Mouse (Mus musculus) midbrain, embryonic 14.5 days (tissue): ENCODE data around the gene Cactin. TPM values are rescaled to one million over a fixed set of nuclear protein-coding genes. Genes with fewer than 3 reads are reported as not detected.

Experiments
- ATAC-seq: fragments of 200-750 bp; cut with Nextera tagmentation; 2 replicates; pipeline ENCODE4 v1.8.0; 2017; ENCODE audit warnings: moderate number of reproducible peaks, moderate library complexity; ENCODE audit not compliant: low FRiP score, low TSS enrichment
- DNase-seq: peaks from one replicate; pipeline ENCODE4 v3.0.0-alpha.2; 2015
- H3K27ac ChIP-seq: fragments of 300-500 bp; sonication (generic); replicated peaks from 2 replicates; pipeline ENCODE4 v1.5.1; 2014; ENCODE audit warnings: mild to moderate bottlenecking, low read depth, low read length, moderate library complexity
- H3K27me3 ChIP-seq: fragments of 300-500 bp; sonication (generic); 2 replicates; pipeline ENCODE4 v1.6.1; 2014; ENCODE audit warnings: low read length, control low read depth, mixed read lengths; ENCODE audit not compliant: control insufficient read depth, insufficient read depth
- H3K36me3 ChIP-seq: fragments of 300-500 bp; sonication (generic); 2 replicates; pipeline ENCODE4 v1.6.1; 2014; ENCODE audit warnings: low read length, control low read depth; ENCODE audit not compliant: control insufficient read depth, insufficient read depth
- H3K4me1 ChIP-seq: fragments of 300-500 bp; sonication (generic); 2 replicates; pipeline ENCODE4 v1.6.1; 2014; ENCODE audit warnings: mild to moderate bottlenecking, antibody characterized with exemption, low read length, control low read depth; ENCODE audit not compliant: control insufficient read depth, insufficient read depth
- H3K4me2 ChIP-seq: fragments of 300-500 bp; sonication (generic); 2 replicates; pipeline ENCODE4 v1.6.1; 2014; ENCODE audit warnings: mild to moderate bottlenecking, low read length, moderate library complexity
- H3K4me3 ChIP-seq: fragments of 300-500 bp; sonication (generic); replicated peaks from 2 replicates; pipeline ENCODE4 v1.5.1; 2014; ENCODE audit warnings: low read depth, low read length
- H3K9ac ChIP-seq: fragments of 300-500 bp; sonication (generic); replicated peaks from 2 replicates; pipeline ENCODE4 v1.6.1; 2014; ENCODE audit warnings: mild to moderate bottlenecking, low read length, moderate library complexity
- H3K9me3 ChIP-seq: fragments of 300-500 bp; sonication (generic); 2 replicates; pipeline ENCODE4 v1.6.1; 2016; ENCODE audit warnings: low read length, control low read depth, mixed read lengths; ENCODE audit not compliant: control insufficient read depth
- WGBS: fragments of 180-500 bp; shearing (Covaris S2); extraction: QIAGEN DNeasy Blood & Tissue Kit; methylation state at CpG from one replicate; pipeline ENCODE4 v1.1.7; 2014; 5-methylcytosine and 5-hydroxymethylcytosine counted together
- polyA plus RNA-seq: library from polyadenylated mRNA; unstranded; fragments of >200 nt; fragmentation: Nextera tagmentation; extraction: Ambion mirVana; gene quantifications from 2 replicates; pipeline ENCODE4 v1.2.1, GENCODE M21; 2014

Gene Cactin
- 22.6 and 22.8 TPM in 2 replicates for polyA plus RNA-seq

DNA sequence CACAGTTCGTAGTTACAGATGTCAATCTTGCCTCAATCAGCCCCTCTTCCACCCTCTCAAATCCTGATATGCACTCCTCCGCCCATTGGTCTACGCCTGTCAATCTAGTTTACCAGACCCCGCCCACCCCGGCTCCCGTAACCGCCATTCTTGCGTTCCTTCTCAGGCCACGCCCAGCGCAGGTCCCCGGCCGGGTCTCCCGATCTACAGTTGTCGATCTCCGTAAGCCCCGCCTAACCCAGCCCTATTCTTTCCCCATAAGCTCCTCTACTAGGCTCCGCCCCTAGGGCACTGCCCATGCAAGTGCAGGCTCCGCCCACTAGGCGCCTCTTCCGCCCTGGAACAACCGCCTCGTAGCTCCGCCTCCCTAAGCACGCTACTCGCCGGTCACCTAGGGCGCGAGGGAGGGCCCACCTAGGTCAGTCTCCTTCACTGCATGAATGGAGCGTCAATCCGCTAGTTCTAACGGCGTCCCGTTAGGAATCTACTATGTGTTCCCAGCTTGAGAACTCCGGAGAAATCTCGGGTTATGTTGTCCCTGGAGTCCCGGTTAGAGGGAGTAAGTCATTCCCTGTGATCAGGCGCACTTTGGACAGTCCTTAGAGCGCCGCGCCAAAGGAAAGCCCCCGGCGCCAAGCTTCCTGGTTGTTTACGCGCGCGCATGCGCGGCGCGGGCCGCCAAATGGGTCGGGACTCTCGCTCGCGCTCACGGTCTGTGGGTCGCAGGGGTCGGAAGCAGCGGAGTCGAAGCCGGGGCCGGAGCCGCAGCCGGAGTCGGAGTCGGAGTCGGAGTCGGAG is at the start of gene Cactin:
Cactin (plus strand) TSS at position 554 of the 798 bp plus-strand sequence.
- DNase-seq, result peak; percentile 100
- Histone ChIP-seq H3K4me3 (peak within 1 kb of the TSS; percentile 93), H3K36me3 (peaks cover 62% of the 10 kb centered on the region), H3K4me2 (peak within 1 kb of the TSS; percentile 79), H3K9ac (peak within 1 kb of the TSS; percentile 76), H3K9me3 (no peaks in the 10 kb centered on the region), H3K27ac (peak within 1 kb of the TSS; percentile 94), H3K27me3 (no peaks in the 10 kb centered on the region), H3K4me1 (peaks cover 15% of the 10 kb centered on the region)
- under 1% methylated on average over 68 of the region's 68 CpGs for WGBS
- ATAC-seq, result peak; percentile 94

DNA sequence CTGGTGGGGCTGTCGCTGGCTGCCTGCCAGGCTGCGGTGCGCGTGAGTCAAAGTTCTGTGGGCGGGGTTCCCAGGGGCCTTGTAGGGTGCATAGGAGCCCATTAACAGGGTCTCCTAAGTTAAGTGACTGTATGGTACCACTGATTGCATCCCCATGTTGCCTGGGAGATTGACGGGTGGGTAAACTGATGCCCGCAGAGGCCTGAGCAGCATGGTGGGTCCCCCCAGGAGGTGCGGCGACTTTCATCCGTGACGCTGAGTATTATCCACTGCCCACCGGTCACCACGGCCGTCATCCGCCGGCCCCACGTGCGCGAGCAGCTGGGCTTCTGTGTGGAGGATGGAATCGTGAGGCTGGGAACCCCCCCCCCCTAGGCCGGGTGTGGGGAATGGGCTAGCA is 48.5 kb upstream of the Cactin start:
- WGBS, result 95% methylated on average over 21 of the region's 21 CpGs
- H3K4me3 ChIP-seq, result no peak overlapping the region
- DNase-seq (no peak), ATAC-seq (no peak)
- peaks cover 27% of the 10 kb centered on the region for H3K36me3 ChIP-seq
- H3K4me1 ChIP-seq, result peaks cover 8% of the 10 kb centered on the region; the same call in 1 of the 2 replicates
- no peak overlapping the region for H3K27ac ChIP-seq
- H3K27me3 ChIP-seq, result no peaks in the 10 kb centered on the region
- no peak overlapping the region for H3K4me2 ChIP-seq
- no peaks in the 10 kb centered on the region for H3K9me3 ChIP-seq
- H3K9ac ChIP-seq, result no peak overlapping the region

DNA sequence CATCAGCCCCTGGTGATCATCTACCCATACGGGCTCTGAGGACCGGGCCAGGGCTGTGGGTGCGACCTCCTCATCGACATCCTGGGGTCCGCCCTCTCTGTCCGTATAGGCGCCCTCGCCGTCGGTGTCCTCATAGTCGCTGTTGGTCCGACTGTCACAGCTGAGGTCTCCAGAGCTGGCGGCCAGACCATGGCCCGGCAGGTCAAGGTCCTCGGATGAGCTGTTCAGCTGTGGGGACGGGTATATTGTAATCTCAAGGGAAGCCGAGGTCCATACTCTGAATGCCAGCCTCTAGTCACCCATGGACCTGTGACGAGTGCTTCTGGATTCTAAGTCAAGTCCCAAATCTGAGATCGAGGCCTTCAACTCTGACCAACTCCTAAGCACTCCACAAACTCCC is 47.1 kb upstream of the Cactin start:
- ATAC-seq, result no peak

DNA sequence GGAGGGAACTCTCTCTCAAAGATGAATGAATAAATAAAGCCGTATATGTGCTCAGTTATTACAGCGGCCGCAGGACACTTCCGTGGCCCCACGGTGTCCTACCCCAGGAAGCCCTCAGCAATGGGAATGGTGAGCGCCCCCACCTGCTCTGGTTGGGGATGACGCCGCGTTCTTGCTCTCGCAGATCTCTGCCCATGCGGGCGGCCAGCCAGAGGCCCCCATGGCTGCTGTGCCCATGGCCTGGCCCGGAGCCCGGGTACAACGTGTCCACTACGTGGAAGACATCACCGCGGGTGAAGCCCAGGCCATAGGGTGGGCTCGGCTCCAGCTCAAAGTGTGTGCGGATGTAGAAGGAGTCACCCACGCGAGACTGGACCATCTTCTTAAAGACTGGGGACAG is 43.2 kb upstream of the Cactin start:
- peaks cover 9% of the 10 kb centered on the region for H3K36me3 ChIP-seq
- 83% methylated on average over 22 of the region's 22 CpGs for WGBS
- no peaks in the 10 kb centered on the region for H3K4me1 ChIP-seq
- no peaks in the 10 kb centered on the region for H3K27me3 ChIP-seq
- no peak overlapping the region for H3K9ac ChIP-seq
- H3K9me3 ChIP-seq, result no peaks in the 10 kb centered on the region
- DNase-seq (no peak), ATAC-seq (no peak)
- no peak overlapping the region for H3K27ac ChIP-seq
- H3K4me3 ChIP-seq, result no peak overlapping the region
- no peak overlapping the region for H3K4me2 ChIP-seq

More for the DNA sequence above, 47.1 kb upstream of the Cactin start:
- Histone ChIP-seq H3K27ac (no peak overlapping the region), H3K9me3 (no peaks in the 10 kb centered on the region), H3K36me3 (peaks cover 27% of the 10 kb centered on the region), H3K27me3 (no peaks in the 10 kb centered on the region), H3K9ac (no peak overlapping the region), H3K4me1 (no peaks in the 10 kb centered on the region), H3K4me2 (no peak overlapping the region), H3K4me3 (no peak overlapping the region)
- WGBS, result 95% methylated on average over 19 of the region's 19 CpGs
- no peak for DNase-seq

DNA sequence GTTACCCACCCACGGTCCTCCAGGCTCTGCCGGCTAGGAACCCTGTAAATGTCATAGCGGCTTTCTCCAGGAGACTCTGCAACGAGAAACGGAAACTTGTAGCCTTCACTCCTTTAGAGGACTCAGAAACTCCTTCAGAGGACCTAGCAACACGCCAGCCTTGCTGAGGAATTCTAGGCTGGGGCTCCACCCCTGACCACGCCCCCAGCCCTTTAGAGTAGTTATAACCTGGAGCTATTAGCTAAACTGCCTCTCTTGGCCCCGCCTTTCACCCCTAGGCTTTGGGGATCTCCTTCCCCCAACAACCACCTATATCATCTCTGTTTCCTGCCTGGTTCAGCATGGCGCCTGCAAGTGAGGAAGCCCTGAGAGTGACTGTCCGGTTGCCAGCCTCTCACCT is 41.4 kb upstream of the Cactin start:
- H3K9ac ChIP-seq, result no peak overlapping the region

DNA sequence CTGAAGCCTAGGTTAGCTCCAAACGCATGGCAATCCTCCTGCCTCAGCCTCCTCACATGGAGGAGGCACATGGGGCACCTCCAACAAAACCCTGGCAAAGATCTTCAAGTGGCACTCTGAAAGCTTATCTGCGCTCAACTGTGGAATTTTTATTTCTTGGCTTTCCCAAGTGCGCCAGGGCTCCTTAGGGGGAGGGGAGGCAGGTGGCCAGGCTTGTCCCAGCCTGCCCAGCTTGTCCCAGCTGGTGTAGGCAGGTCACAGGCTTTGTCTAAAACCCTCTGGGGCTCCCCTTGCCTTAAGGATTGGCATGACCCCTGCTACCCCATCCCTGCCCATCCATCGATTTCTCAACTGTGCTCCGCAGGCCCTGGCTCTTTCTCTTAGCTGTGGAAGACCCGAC is 36.7 kb upstream of the Cactin start:
- no peak for ATAC-seq
- Histone ChIP-seq H3K9me3 (no peaks in the 10 kb centered on the region), H3K4me3 (no peak overlapping the region), H3K9ac (no peak overlapping the region), H3K4me2 (no peak overlapping the region), H3K27me3 (peaks cover 9% of the 10 kb centered on the region; the same call in 1 of the 2 replicates), H3K4me1 (0 out of 2 replicates have a peak, but pooled peaks cover 7% of the 10 kb centered on the region), H3K36me3 (no peaks in the 10 kb centered on the region), H3K27ac (no peak overlapping the region)
- no peak for DNase-seq
- 52% methylated on average over 6 of the region's 6 CpGs for WGBS

More for the DNA sequence above, 41.4 kb upstream of the Cactin start:
- H3K4me2 ChIP-seq, result no peak overlapping the region
- no peaks in the 10 kb centered on the region for H3K4me1 ChIP-seq
- H3K27me3 ChIP-seq, result no peaks in the 10 kb centered on the region
- no peaks in the 10 kb centered on the region for H3K36me3 ChIP-seq
- H3K27ac ChIP-seq, result no peak overlapping the region
- H3K9me3 ChIP-seq, result no peaks in the 10 kb centered on the region
- ATAC-seq, result no peak
- no peak for DNase-seq
- no peak overlapping the region for H3K4me3 ChIP-seq
- WGBS, result 57% methylated on average over 10 of the region's 10 CpGs

DNA sequence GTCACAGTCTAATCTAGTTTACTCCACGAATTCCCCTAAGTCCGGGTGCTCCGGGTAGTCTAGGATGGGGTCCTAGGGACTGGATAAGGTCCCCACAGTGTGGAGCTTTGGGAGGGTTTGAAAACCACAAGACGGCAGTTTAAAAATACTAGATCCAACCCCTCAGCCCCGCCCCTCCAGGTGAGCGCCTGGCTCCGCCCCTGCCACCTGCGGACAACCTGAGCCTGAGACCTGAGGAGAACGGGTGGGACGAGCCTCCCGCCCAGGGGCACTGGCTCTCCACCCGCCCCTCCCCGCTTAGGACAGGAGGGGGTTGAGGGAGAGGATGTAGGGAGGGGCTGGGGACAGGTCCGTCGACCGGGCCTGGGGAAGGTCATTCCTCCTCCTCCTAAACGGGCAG is 36.2 kb upstream of the Cactin start:
- H3K9me3 ChIP-seq, result no peaks in the 10 kb centered on the region

DNA sequence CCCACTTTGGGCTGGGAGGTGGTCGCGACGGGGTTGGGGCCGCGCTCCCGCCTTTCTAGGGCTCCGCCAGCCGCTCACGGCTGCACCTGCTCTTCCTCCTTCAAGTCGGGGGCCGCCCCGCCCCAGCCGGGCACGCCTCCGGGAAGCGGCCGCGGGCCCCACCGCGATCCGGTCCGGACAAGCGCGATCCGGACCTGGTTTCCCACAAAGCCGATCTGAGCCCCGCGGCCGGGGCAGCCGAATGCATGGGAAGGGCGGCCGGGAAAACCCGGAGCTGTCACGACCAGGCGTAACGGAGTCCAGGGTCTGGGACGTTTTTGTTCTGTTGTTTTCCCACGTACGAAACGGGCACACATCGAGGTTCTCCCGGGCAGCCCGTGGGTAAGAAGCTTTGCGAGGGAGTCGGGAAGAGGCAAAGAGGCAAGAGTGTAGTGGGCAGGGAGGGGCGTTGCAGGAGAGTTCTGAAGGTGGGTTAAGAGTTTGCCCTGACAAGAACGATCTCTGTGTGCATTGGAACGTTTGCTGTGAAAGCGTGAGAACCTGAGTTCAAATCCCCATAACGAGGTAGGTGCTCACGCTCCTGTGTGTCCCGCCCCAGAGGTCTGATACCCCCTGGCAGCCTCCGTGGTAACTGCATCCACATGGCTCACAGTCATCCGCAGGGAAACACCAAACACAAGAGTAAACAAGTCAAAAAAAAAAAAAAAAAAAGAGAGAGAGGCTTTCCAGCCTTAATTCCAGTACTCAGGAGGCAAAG is 35.0 kb upstream of the Cactin start:
- Histone ChIP-seq H3K36me3 (no peaks in the 10 kb centered on the region), H3K4me3 (peak overlapping the region; percentile 42), H3K9ac (peak overlapping the region; percentile 68), H3K9me3 (no peaks in the 10 kb centered on the region), H3K4me1 (0 out of 2 replicates have a peak, but pooled peaks cover 12% of the 10 kb centered on the region), H3K4me2 (peak overlapping the region; percentile 81), H3K27ac (no peak overlapping the region), H3K27me3 (peaks cover 25% of the 10 kb centered on the region)
- ATAC-seq (peak; percentile 83), DNase-seq (peak; percentile 96)
- WGBS, result 3% methylated on average over 54 of the region's 54 CpGs

More for the DNA sequence above, 36.2 kb upstream of the Cactin start:
- Histone ChIP-seq H3K36me3 (no peaks in the 10 kb centered on the region), H3K4me3 (peak overlapping the region; percentile 42; the same call in 1 of the 2 replicates), H3K4me2 (peak overlapping the region; percentile 81; the same call in 1 of the 2 replicates), H3K27me3 (peaks cover 13% of the 10 kb centered on the region; the same call in 1 of the 2 replicates), H3K4me1 (0 out of 2 replicates have a peak, but pooled peaks cover 7% of the 10 kb centered on the region), H3K27ac (no peak overlapping the region), H3K9ac (no peak overlapping the region)
- 17% methylated on average over 17 of the region's 17 CpGs for WGBS
- no peak for ATAC-seq
- no peak for DNase-seq
